Mouse (Mus musculus) ES-Bruce4 (cell line): ENCODE results near the gene Pdgfb. TPM values are rescaled to one million over a fixed set of nuclear protein-coding genes. Genes with fewer than 3 reads are reported as not detected.
A peak's percentile ranks its signal among the peaks of the same experiment; 100 is the strongest.

Source experiments
- H3K27ac ChIP-seq: 2 replicates; pipeline ENCODE4 v1.5.1; 2012; ENCODE audit warnings: low read length, inconsistent platforms; ENCODE audit not compliant: insufficient read depth
- H3K27me3 ChIP-seq: 2 replicates; pipeline ENCODE4 v1.6.1; 2012; ENCODE audit warnings: mild to moderate bottlenecking, low read length, inconsistent platforms; ENCODE audit not compliant: control insufficient read depth, poor library complexity, insufficient read depth, severe bottlenecking
- H3K36me3 ChIP-seq: 2 replicates; pipeline ENCODE4 v1.6.1; 2012; ENCODE audit warnings: inconsistent platforms, mild to moderate bottlenecking, low read length, moderate library complexity; ENCODE audit not compliant: control insufficient read depth, poor library complexity, insufficient read depth, severe bottlenecking
- H3K4me1 ChIP-seq: one replicate; pipeline ENCODE4 v1.8.1; 2011; ENCODE audit warnings: low read length; ENCODE audit not compliant: control insufficient read depth, insufficient read depth
- H3K4me3 ChIP-seq: 2 replicates; pipeline ENCODE4 v1.5.1; 2011; ENCODE audit warnings: low read depth, mild to moderate bottlenecking, low read length
- H3K9ac ChIP-seq: 2 replicates; pipeline ENCODE4 v1.6.1; 2012; ENCODE audit warnings: low read depth, mild to moderate bottlenecking, inconsistent platforms; ENCODE audit not compliant: poor library complexity, severe bottlenecking
- H3K9me3 ChIP-seq: replicated peaks from 2 replicates; pipeline ENCODE4 v1.6.1; 2012; ENCODE audit warnings: mild to moderate bottlenecking, low read length, inconsistent platforms; ENCODE audit not compliant: control insufficient read depth, poor library complexity, insufficient read depth, severe bottlenecking
- CTCF ChIP-seq: IDR thresholded peaks from one replicate; pipeline ENCODE4 v1.8.1; 2011; ENCODE audit warnings: low read depth, low read length
- EP300 ChIP-seq: IDR thresholded peaks from 2 replicates; pipeline ENCODE4 v1.6.1; 2011; ENCODE audit warnings: low read depth, low read length; ENCODE audit not compliant: insufficient read depth
- POLR2A ChIP-seq: IDR thresholded peaks from one replicate; pipeline ENCODE4 v1.8.1; 2011; ENCODE audit warnings: low read length; ENCODE audit not compliant: insufficient read depth
- polyA plus RNA-seq: library from polyadenylated mRNA; stranded (reverse); fragments of >200 nt; gene quantifications from 2 replicates; pipeline ENCODE4 v1.2.4, GENCODE M21; 2011; ENCODE audit warnings: low read depth; ENCODE audit not compliant: missing spikeins, insufficient read depth, insufficient read length

Pdgfb gene
- polyA plus RNA-seq, 1 experiment: 17.1 TPM

DNA sequence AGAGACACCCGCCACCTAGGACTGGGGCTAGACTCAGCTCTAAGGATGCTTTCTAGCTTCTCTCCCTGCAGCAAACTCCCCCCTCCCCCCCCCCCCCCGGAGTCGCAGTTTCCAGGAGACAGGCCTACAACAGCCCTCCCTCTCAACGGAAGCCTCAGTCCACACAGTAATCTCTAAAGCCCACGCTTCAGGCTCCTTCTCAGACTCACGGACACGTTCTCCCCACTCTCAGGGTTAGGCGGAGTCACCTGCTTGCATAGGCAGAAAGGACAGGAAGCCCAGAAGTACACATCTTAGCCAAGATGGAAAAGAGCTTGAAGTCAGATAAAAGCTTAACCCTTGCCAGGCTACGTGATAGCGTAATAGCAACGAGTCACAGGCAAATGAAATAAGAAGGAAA lies 29.3 kb downstream of the Pdgfb start:
- H3K9me3 ChIP-seq: no peaks in the 10 kb centered on the region

DNA sequence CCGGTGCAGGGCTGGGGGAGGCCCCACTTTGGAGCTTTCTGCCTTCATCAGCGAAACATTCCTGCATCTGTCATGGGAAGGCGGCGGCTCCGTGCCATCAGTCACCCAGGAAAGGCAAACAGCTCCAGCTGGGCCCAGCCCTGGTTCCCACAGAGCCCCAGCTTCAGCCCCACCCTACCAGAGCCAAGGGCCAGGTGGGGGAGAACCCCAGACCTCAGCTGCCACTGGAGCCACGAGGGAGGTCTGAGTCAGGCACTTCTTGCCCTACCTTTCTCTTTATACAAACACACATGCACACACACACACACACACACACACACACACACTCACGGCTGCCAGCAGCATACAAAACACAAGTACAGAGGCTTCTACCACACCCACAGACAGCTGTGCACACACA lies 30.6 kb downstream of the Pdgfb start:
- H3K36me3 ChIP-seq: no peaks in the 10 kb centered on the region
- H3K9me3 ChIP-seq: no peaks in the 10 kb centered on the region
- H3K4me3 ChIP-seq: no peak overlapping the region
- no peak overlapping the region for H3K9ac ChIP-seq
- TF ChIP-seq POLR2A: no peak
- no peak for TF ChIP-seq CTCF
- H3K27ac ChIP-seq: no peak overlapping the region
- no peaks in the 10 kb centered on the region for H3K27me3 ChIP-seq
- peaks cover 4% of the 10 kb centered on the region for H3K4me1 ChIP-seq

More for the DNA sequence above, 29.3 kb downstream of the Pdgfb start:
- no peak overlapping the region for H3K27ac ChIP-seq
- TF ChIP-seq POLR2A: no peak
- no peak for TF ChIP-seq CTCF
- TF ChIP-seq EP300: no peak
- H3K27me3 ChIP-seq: no peaks in the 10 kb centered on the region
- no peak overlapping the region for H3K4me3 ChIP-seq
- H3K4me1 ChIP-seq: peaks cover 4% of the 10 kb centered on the region
- H3K9ac ChIP-seq: no peak overlapping the region
- no peaks in the 10 kb centered on the region for H3K36me3 ChIP-seq

DNA sequence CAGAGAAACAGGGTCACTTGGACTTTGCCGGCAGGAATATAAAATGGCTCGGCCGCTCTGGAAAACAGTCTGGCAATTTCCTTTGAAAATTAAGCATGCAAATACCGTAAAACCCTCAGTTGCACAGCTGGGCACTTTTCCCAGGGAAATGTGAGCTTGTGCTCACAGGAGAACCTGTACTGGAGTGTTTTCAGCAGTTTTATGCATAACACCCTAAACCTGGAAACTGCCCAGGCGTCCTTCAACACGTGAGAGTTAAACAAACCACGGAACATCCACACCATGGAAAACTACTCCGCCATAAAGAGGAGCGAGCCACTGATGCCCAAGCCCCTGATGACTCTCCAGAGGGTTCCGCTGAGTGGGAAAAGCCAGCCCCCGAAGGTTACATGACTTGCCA lies 34.1 kb downstream of the Pdgfb start:
- Histone ChIP-seq H3K9ac (no peak overlapping the region), H3K9me3 (no peaks in the 10 kb centered on the region), H3K36me3 (no peaks in the 10 kb centered on the region), H3K27me3 (no peaks in the 10 kb centered on the region), H3K4me3 (peak overlapping the region; percentile 12; the same call in 1 of the 2 replicates), H3K27ac (no peak overlapping the region), H3K4me1 (no peaks in the 10 kb centered on the region)
- TF ChIP-seq POLR2A: no peak
- TF ChIP-seq CTCF: no peak
- no peak for TF ChIP-seq EP300

DNA sequence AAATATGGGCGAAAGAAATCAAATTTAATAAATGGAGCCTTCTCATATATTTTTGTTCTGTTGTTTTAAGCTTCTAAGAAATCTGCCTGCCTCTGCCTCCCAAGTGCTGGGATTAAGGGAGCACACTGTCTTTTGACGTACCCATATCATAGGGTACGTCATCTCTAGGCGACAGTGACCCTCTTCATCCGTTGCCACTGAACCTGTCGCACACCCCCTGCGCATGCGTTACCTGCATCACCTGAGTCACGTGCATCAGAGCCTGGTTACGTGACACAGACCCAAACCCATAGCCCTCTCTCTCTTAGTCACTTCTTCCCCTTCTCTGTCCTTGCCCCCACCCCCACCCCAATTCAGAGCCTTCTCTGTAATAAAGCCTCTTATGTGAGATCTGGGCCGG lies 42.6 kb downstream of the Pdgfb start:
- Histone ChIP-seq H3K36me3 (peaks cover 19% of the 10 kb centered on the region), H3K9ac (no peak overlapping the region), H3K4me1 (no peaks in the 10 kb centered on the region), H3K9me3 (no peaks in the 10 kb centered on the region), H3K4me3 (no peak overlapping the region), H3K27ac (no peak overlapping the region), H3K27me3 (no peaks in the 10 kb centered on the region)
- no peak for TF ChIP-seq CTCF

DNA sequence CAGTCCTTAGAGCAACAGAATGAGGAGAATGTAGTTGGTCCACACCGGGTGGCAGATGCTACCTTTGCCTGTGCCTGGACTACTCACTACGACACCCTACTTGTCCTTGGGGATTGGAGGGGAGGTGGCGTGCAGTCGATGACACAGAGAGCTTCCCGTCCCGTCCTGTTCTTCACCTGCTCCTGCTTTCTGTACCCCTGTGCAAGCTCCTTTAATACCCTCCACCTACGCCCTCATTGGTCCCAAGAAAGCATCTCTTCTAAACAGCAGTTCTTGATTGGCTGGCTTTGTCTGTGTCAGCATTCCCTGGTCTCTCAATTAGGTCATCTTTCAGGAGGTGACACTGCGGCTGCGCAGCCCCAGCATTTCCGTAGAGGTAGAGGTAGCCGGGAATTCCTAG lies 43.8 kb downstream of the Pdgfb start, which contains the start of gene Cbx7:
Gene Cbx7, minus strand, starts transcription at position 180 of the 400 bp plus-strand sequence.
- no peaks in the 10 kb centered on the region for H3K4me1 ChIP-seq
- H3K27ac ChIP-seq: peak within 1 kb of the TSS; percentile 64
- H3K9me3 ChIP-seq: no peaks in the 10 kb centered on the region
- H3K4me3 ChIP-seq: peak within 1 kb of the TSS; percentile 82
- peak; percentile 56; the same call in 1 of the 2 replicates for TF ChIP-seq EP300
- no peak for TF ChIP-seq CTCF
- TF ChIP-seq POLR2A: peak; percentile 100
- H3K9ac ChIP-seq: peak within 1 kb of the TSS; percentile 90
- H3K27me3 ChIP-seq: no peaks in the 10 kb centered on the region
- peaks cover 19% of the 10 kb centered on the region for H3K36me3 ChIP-seq

DNA sequence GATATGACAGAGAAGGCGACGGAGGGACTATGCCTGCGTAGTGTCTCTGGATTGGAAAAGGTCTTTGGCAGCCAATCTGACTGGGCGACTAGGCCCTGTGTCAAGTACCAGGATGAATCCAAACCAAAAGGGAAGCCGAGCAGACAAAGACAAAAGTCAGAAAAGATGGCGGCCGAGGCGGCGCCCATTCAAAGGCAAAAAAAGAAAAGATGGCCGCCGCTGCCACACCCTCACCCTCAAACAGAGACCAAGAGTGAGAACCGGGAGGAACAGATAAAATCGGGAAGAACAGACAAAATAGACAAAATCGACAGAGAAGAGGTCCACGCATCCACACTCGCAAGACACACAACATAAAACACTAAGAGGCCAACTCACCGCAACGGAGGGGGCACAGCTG lies 44.3 kb downstream of the Pdgfb start:
- no peaks in the 10 kb centered on the region for H3K4me1 ChIP-seq
- TF ChIP-seq CTCF: no peak
- 0 out of 2 replicates have a peak, but pooled peaks have one; percentile 8 for TF ChIP-seq EP300
- H3K9ac ChIP-seq: peak overlapping the region; percentile 90
- H3K4me3 ChIP-seq: peak overlapping the region; percentile 82
- peak overlapping the region; percentile 64 for H3K27ac ChIP-seq
- no peaks in the 10 kb centered on the region for H3K9me3 ChIP-seq
- H3K36me3 ChIP-seq: peaks cover 19% of the 10 kb centered on the region
- H3K27me3 ChIP-seq: no peaks in the 10 kb centered on the region
